Mouse (Mus musculus): ENCODE results near the gene Hyal1.

- TF ChIP-seq TAL1 (IDR thresholded peaks at IDR 0.05; ENCODE audit: low read length): no peak
- TF ChIP-seq GATA1 (IDR thresholded peaks at IDR 0.05; ENCODE audit: low read length): no peak
Observed at GRCm38 (mm10) chr9:107551890-107552355, 24.8 kb upstream of the Hyal1 start.
